In genomic region chr3:35933405-35933777, GRCm38 (mm10) we compare ENCODE assay signal across 1 mouse cellular context.
A peak's percentile ranks its signal among the peaks of the same experiment; 100 is the strongest.
TF ChIP-seq lines count a peak whose summit lies in the region.

No protein-coding gene starts in this region.

TF ChIP-seq in CH12.LX, 34 proteins besides CTCF, POLR2A, EP300 and RAD21 (continued from another document):
- no peak for TF ChIP-seq ETS1 (conservative IDR thresholded peaks at IDR 0.05; ENCODE audit: low read depth, low read length)
- no peak for TF ChIP-seq ZNF384 (IDR thresholded peaks at IDR 0.05; ENCODE audit: low read depth, low read length)
- TF ChIP-seq MYC (IDR thresholded peaks at IDR 0.05; ENCODE audit: low read depth, low read length) = peak; percentile 98
- TF ChIP-seq ZC3H11A (IDR thresholded peaks at IDR 0.05; ENCODE audit: low read depth, low read length) = no peak
